18 mouse cellular contexts compared by ENCODE assay signal in genomic region chr6:53696471-53696870, GRCm38 (mm10).
A peak's percentile ranks its signal among the peaks of the same experiment; 100 is the strongest.
DNase-seq lines count a peak whose midpoint lies in the region; ATAC-seq and TF ChIP-seq lines count a peak whose summit lies in the region.
"Had no signal": no experiment of that assay in that cellular context is flagged by ENCODE, and none has a peak within 500 bp of the region (broad histone marks: within the 10 kb centered on the region; RNA-seq: fewer than 3 reads in every experiment).

No protein-coding gene starts in this region.

- peaks cover 29% of the 10 kb centered on the region for H3K4me1 ChIP-seq in forebrain, embryonic 12.5 days
- peaks cover 11% of the 10 kb centered on the region; the same call in 1 of the 2 replicates for H3K4me1 ChIP-seq in forebrain, embryonic 11.5 days (replicated peaks; ENCODE audit: control insufficient read depth, insufficient read depth, low read length)
- peaks cover 32% of the 10 kb centered on the region for H3K4me1 ChIP-seq in midbrain, embryonic 10.5 days
- peaks cover 8% of the 10 kb centered on the region for H3K4me1 ChIP-seq in midbrain, embryonic 16.5 days (ENCODE audit: control insufficient read depth, insufficient read depth, low read length)
- H3K4me1 ChIP-seq in embryonic facial prominence, embryonic 14.5 days (ENCODE audit: control insufficient read depth, insufficient read depth, low read length) = peaks cover 17% of the 10 kb centered on the region
- no peaks in the 10 kb centered on the region for H3K4me1 ChIP-seq in forebrain, postnatal 0 days (ENCODE audit: insufficient read depth)

- H3K9ac ChIP-seq in forebrain, embryonic 12.5 days = no peak overlapping the region
- H3K9ac ChIP-seq in forebrain, embryonic 11.5 days (ENCODE audit: low read length) = no peak overlapping the region; the same call in 1 of the 2 replicates
- no peak overlapping the region for H3K9ac ChIP-seq in midbrain, embryonic 16.5 days (ENCODE audit: low read depth, low read length)
- no peak overlapping the region for H3K9ac ChIP-seq in embryonic facial prominence, embryonic 14.5 days (ENCODE audit: low read depth, low read length)
- no peak overlapping the region for H3K9ac ChIP-seq in forebrain, postnatal 0 days
- H3K9ac ChIP-seq: embryonic facial prominence, embryonic 12.5 days; heart, embryonic 13.5 days; hindbrain, embryonic 12.5 days had no signal

- no peak overlapping the region for H3K4me3 ChIP-seq in forebrain, embryonic 12.5 days (replicated peaks)
- H3K4me3 ChIP-seq in forebrain, embryonic 11.5 days (ENCODE audit: low read depth, low read length) = no peak overlapping the region
- H3K4me3 ChIP-seq in midbrain, embryonic 10.5 days = no peak overlapping the region
- H3K4me3 ChIP-seq in midbrain, embryonic 16.5 days (ENCODE audit: low read depth, low read length) = no peak overlapping the region
- H3K4me3 ChIP-seq in embryonic facial prominence, embryonic 14.5 days (ENCODE audit: low read depth, low read length) = no peak overlapping the region
- H3K4me3 ChIP-seq in forebrain, postnatal 0 days (ENCODE audit: low read depth, low read length) = no peak overlapping the region
- H3K4me3 ChIP-seq: embryonic facial prominence, embryonic 12.5 days; heart, embryonic 13.5 days; hindbrain, embryonic 12.5 days had no signal

- no peak for ATAC-seq in forebrain, embryonic 12.5 days (ENCODE audit: low FRiP score)
- ATAC-seq in forebrain, embryonic 11.5 days (replicated peaks; ENCODE audit: low FRiP score) = no peak
- no peak for ATAC-seq in midbrain, embryonic 16.5 days
- no peak for ATAC-seq in embryonic facial prominence, embryonic 14.5 days (ENCODE audit: low read depth)
- ATAC-seq in forebrain, postnatal 0 days = peak; percentile 50; the same call in 1 of the 2 replicates
- ATAC-seq: hindbrain, postnatal 0 days had no signal

- no peak for DNase-seq in forebrain, embryonic 11.5 days (ENCODE audit: low spot score)
- no peak for DNase-seq in midbrain, embryonic 10.5 days (ENCODE audit: low spot score)
- no peak for DNase-seq in embryonic facial prominence, embryonic 14.5 days (ENCODE audit: low spot score)
- DNase-seq in forebrain, postnatal 0 days = no peak
- DNase-seq in cerebellum, postnatal 36 days = no peak
- DNase-seq in layer of hippocampus, postnatal 25 days (ENCODE audit: extremely low spot score in 1 of 2, low spot score in 1 of 2) = no peak
- DNase-seq: cerebellum, adult 18-20 months; cerebellum, adult 9-11 months; embryo, embryonic 11 days; gastrocnemius, postnatal 14 days; heart, postnatal 36 days; kidney, adult 18-20 months had no signal

- no peaks in the 10 kb centered on the region for H3K27me3 ChIP-seq in forebrain, embryonic 12.5 days
- no peaks in the 10 kb centered on the region for H3K27me3 ChIP-seq in forebrain, embryonic 11.5 days (ENCODE audit: control insufficient read depth, insufficient read depth, low read length)
- H3K27me3 ChIP-seq in midbrain, embryonic 10.5 days (ENCODE audit: low read depth, poor library complexity, severe bottlenecking) = peaks cover 8% of the 10 kb centered on the region
- no peaks in the 10 kb centered on the region for H3K27me3 ChIP-seq in midbrain, embryonic 16.5 days (ENCODE audit: control insufficient read depth, insufficient read depth, low read depth, low read length)
- no peaks in the 10 kb centered on the region for H3K27me3 ChIP-seq in embryonic facial prominence, embryonic 14.5 days (replicated peaks; ENCODE audit: control insufficient read depth, insufficient read depth, low read length)
- H3K27me3 ChIP-seq in forebrain, postnatal 0 days (ENCODE audit: insufficient read depth, low read length) = no peaks in the 10 kb centered on the region
- H3K27me3 ChIP-seq: embryonic facial prominence, embryonic 12.5 days; heart, embryonic 13.5 days; hindbrain, embryonic 12.5 days had no signal

- H3K27ac ChIP-seq in forebrain, embryonic 12.5 days = 0 out of 2 replicates have a peak overlapping the region, but pooled peaks have one; percentile 31
- no peak overlapping the region for H3K27ac ChIP-seq in forebrain, embryonic 11.5 days (ENCODE audit: low read depth, low read length)
- H3K27ac ChIP-seq in midbrain, embryonic 10.5 days (replicated peaks) = 0 out of 2 replicates have a peak overlapping the region, but pooled peaks have one; percentile 18
- H3K27ac ChIP-seq in midbrain, embryonic 16.5 days (ENCODE audit: low read length) = no peak overlapping the region
- 0 out of 2 replicates have a peak overlapping the region, but pooled peaks have one; percentile 7 for H3K27ac ChIP-seq in embryonic facial prominence, embryonic 14.5 days (replicated peaks; ENCODE audit: low read depth, low read length)
- H3K27ac ChIP-seq in forebrain, postnatal 0 days (ENCODE audit: low read depth, low read length) = no peak overlapping the region
- H3K27ac ChIP-seq: embryonic facial prominence, embryonic 12.5 days; heart, embryonic 13.5 days; hindbrain, embryonic 12.5 days; hindbrain, postnatal 0 days had no signal

- H3K9me3 ChIP-seq in forebrain, embryonic 12.5 days = no peaks in the 10 kb centered on the region
- no peaks in the 10 kb centered on the region for H3K9me3 ChIP-seq in forebrain, embryonic 11.5 days (ENCODE audit: control insufficient read depth, low read length)
- no peaks in the 10 kb centered on the region for H3K9me3 ChIP-seq in midbrain, embryonic 10.5 days (replicated peaks)
- H3K9me3 ChIP-seq in midbrain, embryonic 16.5 days (replicated peaks; ENCODE audit: control insufficient read depth, low read length, poor library complexity, severe bottlenecking) = no peaks in the 10 kb centered on the region
- H3K9me3 ChIP-seq in embryonic facial prominence, embryonic 14.5 days (ENCODE audit: control insufficient read depth, low read length) = no peaks in the 10 kb centered on the region
- no peaks in the 10 kb centered on the region for H3K9me3 ChIP-seq in forebrain, postnatal 0 days (ENCODE audit: low read length)
- H3K9me3 ChIP-seq: embryonic facial prominence, embryonic 12.5 days; heart, embryonic 13.5 days; hindbrain, embryonic 12.5 days had no signal

- 30% methylated on average over 6 of the region's 6 CpGs for WGBS in forebrain, embryonic 12.5 days
- WGBS in forebrain, embryonic 11.5 days = 38% methylated on average over 6 of the region's 6 CpGs
- WGBS in midbrain, embryonic 10.5 days = 70% methylated on average over 6 of the region's 6 CpGs
- 41% methylated on average over 6 of the region's 6 CpGs for WGBS in midbrain, embryonic 16.5 days
- 63% methylated on average over 6 of the region's 6 CpGs for WGBS in embryonic facial prominence, embryonic 14.5 days
- WGBS in forebrain, postnatal 0 days = 22% methylated on average over 6 of the region's 6 CpGs

- H3K36me3 ChIP-seq in forebrain, embryonic 12.5 days (replicated peaks) = no peaks in the 10 kb centered on the region
- no peaks in the 10 kb centered on the region for H3K36me3 ChIP-seq in forebrain, embryonic 11.5 days (ENCODE audit: control insufficient read depth, insufficient read depth, low read length)
- H3K36me3 ChIP-seq in midbrain, embryonic 10.5 days = no peaks in the 10 kb centered on the region
- H3K36me3 ChIP-seq in midbrain, embryonic 16.5 days (ENCODE audit: control insufficient read depth, insufficient read depth, low read length) = no peaks in the 10 kb centered on the region
- no peaks in the 10 kb centered on the region for H3K36me3 ChIP-seq in embryonic facial prominence, embryonic 14.5 days (ENCODE audit: control insufficient read depth, insufficient read depth, low read length)
- H3K36me3 ChIP-seq in forebrain, postnatal 0 days (ENCODE audit: insufficient read depth) = no peaks in the 10 kb centered on the region
- H3K36me3 ChIP-seq: embryonic facial prominence, embryonic 12.5 days; hindbrain, embryonic 12.5 days had no signal

- no peak for TF ChIP-seq CTCF in forebrain, postnatal 0 days (IDR thresholded peaks at IDR 0.05; ENCODE audit: low read depth)

- H3K4me2 ChIP-seq in forebrain, embryonic 12.5 days = no peak overlapping the region
- H3K4me2 ChIP-seq in forebrain, embryonic 11.5 days (ENCODE audit: low read depth, low read length, severe bottlenecking) = no peak overlapping the region
- H3K4me2 ChIP-seq in midbrain, embryonic 16.5 days (ENCODE audit: low read length) = no peak overlapping the region
- no peak overlapping the region for H3K4me2 ChIP-seq in embryonic facial prominence, embryonic 14.5 days (ENCODE audit: low read depth, low read length)
- H3K4me2 ChIP-seq in forebrain, postnatal 0 days (ENCODE audit: low read depth) = no peak overlapping the region
- H3K4me2 ChIP-seq: embryonic facial prominence, embryonic 12.5 days; heart, embryonic 13.5 days; hindbrain, embryonic 12.5 days had no signal

Comparison
In these comparisons a context has a peak if more than half of its experiments do, and no peak if none do; other contexts are left out.
1. H3K27ac ChIP-seq: peak in forebrain, embryonic 12.5 days (single experiment), midbrain, embryonic 10.5 days (single experiment) and embryonic facial prominence, embryonic 14.5 days (single experiment); none in forebrain, embryonic 11.5 days (single experiment), midbrain, embryonic 16.5 days (single experiment) and forebrain, postnatal 0 days (single experiment).